Mouse (Mus musculus): Measurements from ENCODE around the gene Sergef.

DNA sequence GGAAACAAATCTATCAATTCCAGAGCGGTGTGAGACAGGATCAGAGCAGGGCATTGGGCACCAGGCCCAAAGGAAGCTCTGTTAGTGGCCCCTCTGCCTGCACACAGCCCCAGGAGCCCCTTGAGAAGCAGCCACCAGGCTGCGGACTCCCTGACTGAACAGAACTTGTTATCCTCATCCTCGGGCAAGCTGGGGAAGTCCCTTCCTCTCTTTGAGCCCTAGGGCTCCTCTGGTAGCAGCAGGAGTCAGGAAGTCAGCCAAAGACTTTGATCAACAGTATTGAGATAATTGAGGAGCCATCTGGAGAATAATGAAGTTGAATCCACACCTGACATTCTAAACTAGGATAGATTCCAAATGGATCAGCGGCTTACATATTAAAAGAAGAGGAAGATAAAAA is 135.4 kb downstream of the Sergef start:
- TF ChIP-seq POLR2A (IDR thresholded peaks at IDR 0.05; ENCODE audit: control insufficient read depth, extremely low read depth, insufficient read depth, low read length, poor library complexity): no peak
- no peak for TF ChIP-seq CTCF (IDR thresholded peaks at IDR 0.05; ENCODE audit: borderline replicate concordance, control insufficient read depth, extremely low read depth, insufficient read depth, low read length, poor library complexity)

Data from thymus, adult 2 months (tissue).